Mouse (Mus musculus) liver, embryonic 11.5 days (tissue): ENCODE measurements around the gene Prr12. TPM values are rescaled to one million over a fixed set of nuclear protein-coding genes. Genes with fewer than 3 reads are reported as not detected.

Source experiments
- ATAC-seq: fragments of 200-750 bp; cut with Nextera tagmentation; replicated peaks from 2 replicates; pipeline ENCODE4 v1.8.0; 2017; ENCODE audit warnings: moderate number of reproducible peaks, mild to moderate bottlenecking, moderate TSS enrichment, moderate library complexity; ENCODE audit not compliant: low FRiP score
- DNase-seq: peaks from one replicate; pipeline ENCODE4 v3.0.0-alpha.2; 2017; ENCODE audit warnings: low spot score
- H3K27ac ChIP-seq: fragments of 300-500 bp; sonication (generic); 2 replicates; pipeline ENCODE4 v1.5.1; 2014; ENCODE audit warnings: mild to moderate bottlenecking, low read depth, low read length, control low read depth
- H3K27me3 ChIP-seq: fragments of 300-500 bp; sonication (generic); replicated peaks from 2 replicates; pipeline ENCODE4 v1.6.1; 2014; ENCODE audit warnings: low read length, mixed read lengths; ENCODE audit not compliant: control insufficient read depth, insufficient read depth
- H3K36me3 ChIP-seq: fragments of 300-500 bp; sonication (generic); 2 replicates; pipeline ENCODE4 v1.6.1; 2014; ENCODE audit warnings: mild to moderate bottlenecking, low read length, moderate library complexity, mixed read lengths; ENCODE audit not compliant: control insufficient read depth, insufficient read depth
- H3K4me1 ChIP-seq: fragments of 300-500 bp; sonication (generic); replicated peaks from 2 replicates; pipeline ENCODE4 v1.6.1; 2014; ENCODE audit warnings: low read length, mixed read lengths; ENCODE audit not compliant: control insufficient read depth, insufficient read depth
- H3K4me2 ChIP-seq: fragments of 300-500 bp; sonication (generic); 2 replicates; pipeline ENCODE4 v1.6.1; 2014; ENCODE audit warnings: mild to moderate bottlenecking, control low read depth, moderate library complexity
- H3K4me3 ChIP-seq: fragments of 300-500 bp; sonication (generic); 2 replicates; pipeline ENCODE4 v1.5.1; 2014; ENCODE audit warnings: low read depth, low read length, control low read depth
- H3K9ac ChIP-seq: fragments of 300-500 bp; sonication (generic); 2 replicates; pipeline ENCODE4 v1.6.1; 2014; ENCODE audit warnings: low read depth, low read length, control low read depth
- H3K9me3 ChIP-seq: fragments of 300-500 bp; sonication (generic); 2 replicates; pipeline ENCODE4 v1.6.1; 2016; ENCODE audit warnings: low read length, inconsistent platforms, mixed read lengths; ENCODE audit not compliant: control insufficient read depth
- WGBS: fragments of 180-500 bp; shearing (Covaris S2); extraction: QIAGEN DNeasy Blood & Tissue Kit; methylation state at CpG from one replicate; pipeline ENCODE4 v1.1.7; 2014; 5-methylcytosine and 5-hydroxymethylcytosine counted together
- polyA plus RNA-seq: library from polyadenylated mRNA; unstranded; fragments of >200 nt; fragmentation: Nextera tagmentation; extraction: Ambion mirVana; gene quantifications from 2 replicates; pipeline ENCODE4 v1.2.1, GENCODE M21; 2014

Gene Prr12
- polyA plus RNA-seq, 1 experiment from 2014 or later: 8.7 TPM

DNA sequence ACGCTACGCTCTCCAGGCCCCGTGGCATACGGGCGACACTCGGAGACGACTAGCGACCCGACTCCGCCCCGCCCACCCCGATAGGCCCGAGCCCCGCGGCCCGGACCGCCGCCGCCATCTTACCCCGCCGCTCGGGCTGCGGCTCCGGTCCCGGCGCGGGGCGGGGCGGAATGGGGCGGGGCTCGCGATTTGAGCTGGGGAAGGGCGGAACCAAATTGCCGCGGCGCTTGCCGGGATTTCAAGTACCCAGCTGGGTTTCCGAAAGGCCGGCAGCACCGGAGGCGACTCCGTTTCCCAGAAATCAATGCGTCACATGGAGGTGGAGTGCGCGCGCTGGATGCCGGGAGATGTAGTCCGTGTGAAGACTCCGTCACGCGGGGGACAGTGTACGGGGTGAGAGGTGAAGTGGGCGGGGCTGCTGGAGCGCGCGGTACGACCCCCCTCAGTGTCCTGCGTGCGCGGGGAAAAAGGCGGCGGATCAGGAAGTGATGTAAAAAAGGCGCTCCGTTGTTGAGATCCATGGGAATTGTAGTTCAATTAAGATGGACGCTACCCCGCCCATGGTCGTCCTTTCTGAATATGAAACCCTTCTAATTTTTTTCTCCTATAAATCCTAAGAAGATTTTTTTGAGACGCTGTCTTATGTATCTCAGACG, 36.6 kb downstream of the Prr12 start, which contains the start of gene Scaf1:
Gene Scaf1, minus strand, starts transcription at position 407 of the 656 bp plus-strand sequence.
- Histone ChIP-seq H3K4me3 (peak within 1 kb of the TSS; percentile 92), H3K9me3 (no peaks in the 10 kb centered on the region), H3K4me2 (peak within 1 kb of the TSS; percentile 86), H3K27me3 (0 out of 2 replicates have a peak, but pooled peaks cover 5% of the 10 kb centered on the region), H3K36me3 (peaks cover 18% of the 10 kb centered on the region), H3K4me1 (peaks cover 26% of the 10 kb centered on the region), H3K9ac (peak within 1 kb of the TSS; percentile 96), H3K27ac (peak within 1 kb of the TSS; percentile 96)
- peak; percentile 84 for ATAC-seq
- peak; percentile 99 for DNase-seq
- WGBS: under 1% methylated on average over 68 of the region's 69 CpGs

DNA sequence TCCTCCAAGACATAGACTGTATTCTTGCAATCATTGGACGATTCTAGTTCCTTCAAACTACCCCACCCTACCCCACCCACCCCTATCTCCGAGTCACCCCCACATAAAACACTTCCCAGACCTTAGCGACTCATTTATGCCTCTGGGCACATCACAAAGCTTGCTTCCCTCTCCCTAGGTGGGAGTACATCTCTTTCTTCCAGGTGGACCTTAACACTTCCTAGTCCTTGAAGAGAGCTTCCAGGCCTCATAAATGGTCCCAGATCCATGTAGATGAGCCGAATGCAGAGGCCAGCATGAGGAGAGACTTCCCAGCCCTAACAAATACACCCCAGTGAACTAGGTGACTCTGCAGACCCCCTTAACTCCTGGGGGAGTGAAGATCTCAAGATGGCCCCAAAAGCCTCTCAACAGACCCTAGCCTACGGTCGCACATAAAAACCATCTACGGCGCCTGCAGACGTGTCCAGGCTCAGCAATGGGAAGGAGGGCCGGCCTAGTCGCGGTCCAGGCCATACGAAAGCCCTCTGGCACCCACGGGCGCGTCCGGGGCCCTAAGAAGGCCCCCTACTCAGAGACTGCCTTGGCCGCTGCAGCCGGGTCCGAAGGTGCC, 37.2 kb downstream of the Prr12 start:
- DNase-seq (no peak), ATAC-seq (no peak)
- Histone ChIP-seq H3K4me1 (peaks cover 26% of the 10 kb centered on the region), H3K9me3 (no peaks in the 10 kb centered on the region), H3K4me3 (peak overlapping the region; percentile 92), H3K9ac (peak overlapping the region; percentile 96), H3K27me3 (0 out of 2 replicates have a peak, but pooled peaks cover 3% of the 10 kb centered on the region), H3K4me2 (peak overlapping the region; percentile 86), H3K27ac (peak overlapping the region; percentile 95), H3K36me3 (peaks cover 19% of the 10 kb centered on the region)
- 1% methylated on average over 20 of the region's 20 CpGs for WGBS

DNA sequence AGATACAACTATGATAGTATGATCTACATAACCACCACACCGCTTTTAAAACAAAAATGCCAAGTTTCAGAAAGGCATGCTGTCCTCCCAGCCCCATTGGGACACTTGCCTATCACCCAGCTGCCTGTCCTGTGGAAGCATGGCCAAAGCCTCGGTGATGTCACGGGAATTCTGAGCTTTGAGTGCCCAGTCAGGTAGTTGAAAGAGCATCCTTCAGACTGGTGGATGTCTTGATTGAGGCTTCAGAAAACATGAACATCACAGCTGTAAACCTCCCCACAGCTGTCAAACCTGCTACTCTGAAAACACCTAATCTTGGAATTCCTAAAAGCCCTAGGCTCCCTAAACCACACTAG, 38.6 kb downstream of the Prr12 start:
- Histone ChIP-seq H3K4me2 (no peak overlapping the region), H3K9me3 (no peaks in the 10 kb centered on the region), H3K27ac (no peak overlapping the region), H3K4me1 (peaks cover 25% of the 10 kb centered on the region), H3K36me3 (peaks cover 32% of the 10 kb centered on the region), H3K9ac (no peak overlapping the region), H3K4me3 (no peak overlapping the region), H3K27me3 (no peaks in the 10 kb centered on the region)
- ATAC-seq (no peak), DNase-seq (no peak)
- 92% methylated on average over 3 of the region's 3 CpGs for WGBS

DNA sequence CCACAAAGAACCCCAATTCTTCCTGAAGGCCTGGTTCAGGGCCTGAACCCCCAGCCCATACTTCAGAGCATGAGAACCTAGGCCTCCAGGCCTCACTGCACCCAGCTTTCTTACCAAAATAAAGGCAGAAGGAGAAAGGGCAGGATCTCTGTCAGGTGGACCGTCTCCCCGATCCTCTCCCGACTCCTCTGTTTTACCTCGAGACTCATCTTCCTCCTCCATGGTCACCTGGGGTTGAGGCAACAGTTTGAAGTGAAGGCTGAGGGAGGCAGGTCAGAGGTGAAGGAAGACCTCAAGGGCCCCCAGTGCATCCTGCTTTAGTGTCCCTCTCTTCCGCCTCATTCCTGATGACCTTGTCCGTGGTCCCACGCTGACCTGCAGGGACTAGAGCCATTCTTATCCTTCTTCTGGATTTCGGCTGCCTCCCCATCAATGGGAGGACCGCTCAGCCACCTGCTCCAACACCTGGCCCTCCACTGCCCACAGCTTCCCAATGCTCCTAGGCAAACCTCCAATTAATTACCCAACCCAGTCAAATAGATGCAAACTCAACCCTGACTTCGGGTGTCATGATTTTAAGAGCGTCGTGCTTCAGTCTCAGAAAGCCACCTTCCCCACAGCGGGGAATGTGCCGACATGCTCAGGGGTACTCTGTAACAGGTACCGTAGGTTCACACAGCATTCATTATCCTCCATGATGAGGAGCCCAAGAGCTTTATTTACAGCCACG, 39.1 kb downstream of the Prr12 start:
- peaks cover 37% of the 10 kb centered on the region for H3K36me3 ChIP-seq
- no peak overlapping the region for H3K4me3 ChIP-seq
- H3K9me3 ChIP-seq: no peaks in the 10 kb centered on the region
- no peak for ATAC-seq
- no peak overlapping the region; the same call in 1 of the 2 replicates for H3K9ac ChIP-seq
- H3K27me3 ChIP-seq: no peaks in the 10 kb centered on the region
- H3K27ac ChIP-seq: no peak overlapping the region
- peaks cover 23% of the 10 kb centered on the region for H3K4me1 ChIP-seq
- peak overlapping the region; percentile 21; the same call in 1 of the 2 replicates for H3K4me2 ChIP-seq
- 95% methylated on average over 16 of the region's 16 CpGs for WGBS
- DNase-seq: no peak

DNA sequence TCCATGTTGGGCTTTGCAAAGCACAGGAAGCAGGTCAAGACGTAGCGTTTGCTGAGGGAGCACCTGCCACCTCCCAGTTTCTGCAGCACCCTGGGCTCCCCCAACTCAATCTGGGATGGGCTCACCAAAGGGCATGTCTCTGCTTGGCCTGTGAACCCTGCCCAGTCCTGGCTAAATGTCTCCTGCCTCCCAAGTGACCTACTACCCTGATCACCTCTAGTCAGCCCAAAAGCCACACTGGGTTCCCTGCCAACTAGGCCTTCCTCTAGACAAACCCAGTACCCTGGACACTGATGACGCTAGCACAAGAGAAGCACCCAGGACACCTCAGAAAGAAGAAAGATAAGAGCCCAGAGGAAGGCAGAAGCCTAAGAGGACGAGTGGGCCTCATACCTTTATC, 39.9 kb downstream of the Prr12 start:
- no peak for DNase-seq
- Histone ChIP-seq H3K27me3 (no peaks in the 10 kb centered on the region), H3K4me3 (no peak overlapping the region), H3K9me3 (no peaks in the 10 kb centered on the region), H3K27ac (no peak overlapping the region), H3K4me2 (0 out of 2 replicates have a peak overlapping the region, but pooled peaks have one; percentile 21), H3K4me1 (peaks cover 23% of the 10 kb centered on the region), H3K36me3 (peaks cover 44% of the 10 kb centered on the region), H3K9ac (no peak overlapping the region; the same call in 1 of the 2 replicates)
- WGBS: 74% methylated on average over 4 of the region's 4 CpGs
- no peak for ATAC-seq

DNA sequence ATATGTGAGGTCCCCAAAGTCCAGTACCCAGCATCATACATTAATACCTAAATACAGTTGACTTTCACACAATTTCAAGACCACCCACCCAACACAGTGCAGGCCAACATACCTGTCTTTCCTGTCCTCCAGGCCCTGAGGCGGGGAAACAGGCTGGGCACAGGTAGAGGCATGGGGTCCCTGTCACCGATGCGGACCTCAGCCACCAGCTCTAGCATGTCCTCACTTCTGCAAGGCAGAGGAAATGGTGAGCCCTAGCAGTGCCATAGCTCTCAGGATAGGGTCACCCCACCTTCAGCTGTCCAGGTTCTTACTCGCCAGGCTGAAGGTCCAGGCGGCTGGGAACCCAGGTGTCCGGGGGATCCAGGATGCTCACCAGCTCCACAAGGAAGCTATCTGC, 40.7 kb downstream of the Prr12 start:
- H3K27ac ChIP-seq: no peak overlapping the region
- H3K4me2 ChIP-seq: no peak overlapping the region
- 97% methylated on average over 6 of the region's 6 CpGs for WGBS
- H3K27me3 ChIP-seq: no peaks in the 10 kb centered on the region
- peaks cover 23% of the 10 kb centered on the region for H3K4me1 ChIP-seq
- ATAC-seq: no peak
- H3K4me3 ChIP-seq: no peak overlapping the region
- no peaks in the 10 kb centered on the region for H3K9me3 ChIP-seq
- H3K9ac ChIP-seq: no peak overlapping the region
- DNase-seq: no peak
- H3K36me3 ChIP-seq: peaks cover 52% of the 10 kb centered on the region

DNA sequence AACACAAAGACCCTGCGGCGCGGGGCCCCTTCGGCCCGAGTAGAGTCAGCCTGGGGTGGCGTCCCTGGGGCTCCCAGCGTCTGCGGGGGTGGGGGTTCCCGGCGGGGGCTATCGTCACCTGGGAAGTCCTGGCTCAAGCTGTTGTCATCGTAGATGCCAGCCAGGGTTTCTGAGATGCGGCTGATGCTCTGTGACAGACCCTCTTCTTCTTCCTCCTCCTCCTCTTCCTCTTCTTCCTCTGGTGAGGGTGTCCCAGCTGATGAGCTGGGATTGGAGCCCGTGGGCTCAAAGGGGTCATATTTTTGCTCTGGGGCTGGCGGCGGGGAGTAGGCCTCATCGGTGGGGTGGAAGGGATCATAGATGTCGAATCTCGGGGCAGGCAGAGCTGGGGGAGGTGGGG, 44.3 kb downstream of the Prr12 start:
- no peaks in the 10 kb centered on the region for H3K9me3 ChIP-seq
- peaks cover 83% of the 10 kb centered on the region for H3K36me3 ChIP-seq
- H3K9ac ChIP-seq: no peak overlapping the region
- H3K27me3 ChIP-seq: no peaks in the 10 kb centered on the region
- DNase-seq: no peak
- WGBS: 94% methylated on average over 19 of the region's 19 CpGs
- peaks cover 7% of the 10 kb centered on the region; the same call in 1 of the 2 replicates for H3K4me1 ChIP-seq
- no peak overlapping the region for H3K4me2 ChIP-seq
- H3K4me3 ChIP-seq: no peak overlapping the region
- no peak overlapping the region for H3K27ac ChIP-seq
- ATAC-seq: no peak

DNA sequence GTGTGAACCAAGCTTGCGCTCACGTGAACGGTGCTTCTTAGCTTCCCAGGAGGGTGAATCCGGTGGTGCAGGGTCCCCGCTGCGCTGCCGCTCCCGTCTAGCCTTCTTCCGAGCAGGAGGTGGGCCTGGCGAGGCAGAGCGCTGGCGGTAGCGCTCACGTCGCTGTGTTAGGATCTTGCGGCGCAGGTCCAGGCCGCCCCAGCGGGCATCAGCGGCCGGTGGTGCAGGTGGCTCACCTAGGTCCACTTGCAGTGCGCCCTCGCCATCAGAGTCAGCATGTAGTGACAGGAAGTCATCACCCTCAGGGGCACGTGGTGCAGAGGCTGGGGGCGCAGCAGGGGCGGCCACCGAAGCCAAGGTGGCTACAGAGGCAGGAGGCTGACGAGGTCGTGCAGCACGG, 44.8 kb downstream of the Prr12 start:
- 96% methylated on average over 30 of the region's 30 CpGs for WGBS
- H3K36me3 ChIP-seq: peaks cover 83% of the 10 kb centered on the region
- no peak overlapping the region for H3K9ac ChIP-seq
- H3K4me3 ChIP-seq: no peak overlapping the region
- H3K4me2 ChIP-seq: no peak overlapping the region
- ATAC-seq (no peak), DNase-seq (no peak)
- no peaks in the 10 kb centered on the region for H3K9me3 ChIP-seq
- no peaks in the 10 kb centered on the region for H3K27me3 ChIP-seq
- H3K4me1 ChIP-seq: peaks cover 2% of the 10 kb centered on the region; the same call in 1 of the 2 replicates
- no peak overlapping the region for H3K27ac ChIP-seq
